Mouse (Mus musculus) right cerebral cortex, adult 2 months (tissue): ENCODE measurements around the gene 4931422A03Rik.
"Not testable (repeated sequence)": the region's sequence is repeated elsewhere in the genome, so short reads cannot be mapped to it uniquely, and the experiment has no call there.

Source experiments
- DNase-seq, 2 experiments: peaks; one replicate each; pipeline ENCODE4 v3.0.0; 2021 to 2022; ENCODE audit warnings: low spot score in 2 of 2

The 4931422A03Rik gene

GRCm38 (mm10) chr2:104027458-104028138 is 563 bp downstream of the 4931422A03Rik start, which contains the start of gene Fbxo3:
TSS of gene Fbxo3 (plus strand) at chr2:104027721.
- DNase-seq, result peak; percentile 64 to 74

- no peak for DNase-seq
Measured at GRCm38 (mm10) chr2:104024656-104025055, 3.5 kb downstream of the 4931422A03Rik start.

- DNase-seq, result no peak
Measured at GRCm38 (mm10) chr2:104023096-104023495, 5.1 kb downstream of the 4931422A03Rik start.

GRCm38 (mm10) chr2:104008853-104009252 is 19.3 kb downstream of the 4931422A03Rik start:
- DNase-seq, result not testable (repeated sequence)

GRCm38 (mm10) chr2:104007793-104008519 is 20.2 kb downstream of the 4931422A03Rik start:
- DNase-seq, result no peak

GRCm38 (mm10) chr2:104002711-104003413 is 25.3 kb downstream of the 4931422A03Rik start:
- DNase-seq, result peak; percentile 80 to 86

- DNase-seq, result no peak
Measured at GRCm38 (mm10) chr2:104001861-104002260, 26.3 kb downstream of the 4931422A03Rik start.

- no peak for DNase-seq
Measured at GRCm38 (mm10) chr2:104001076-104001475, 27.1 kb downstream of the 4931422A03Rik start.

GRCm38 (mm10) chr2:103992618-103993332 is 35.4 kb downstream of the 4931422A03Rik start:
- DNase-seq, result no peak

GRCm38 (mm10) chr2:103992162-103992561 is 36.0 kb downstream of the 4931422A03Rik start:
- DNase-seq, result no peak

- DNase-seq, result no peak
Measured at GRCm38 (mm10) chr2:103991303-103991702, 36.9 kb downstream of the 4931422A03Rik start.

GRCm38 (mm10) chr2:103989724-103990123 is 38.4 kb downstream of the 4931422A03Rik start:
- DNase-seq, result no peak

- not testable (repeated sequence) for DNase-seq
Measured at GRCm38 (mm10) chr2:103987595-103987994, 40.6 kb downstream of the 4931422A03Rik start.

GRCm38 (mm10) chr2:103983146-103983545 is 45.0 kb downstream of the 4931422A03Rik start:
- DNase-seq, result no peak

- DNase-seq, result peak; percentile 72 to 78
Measured at GRCm38 (mm10) chr2:103982250-103982649, 45.9 kb downstream of the 4931422A03Rik start.

- no peak for DNase-seq
Measured at GRCm38 (mm10) chr2:103977716-103978115, 50.4 kb downstream of the 4931422A03Rik start.

GRCm38 (mm10) chr2:103977216-103977615 is 50.9 kb downstream of the 4931422A03Rik start:
- no peak for DNase-seq

GRCm38 (mm10) chr2:103975904-103976303 is 52.3 kb downstream of the 4931422A03Rik start:
- no peak for DNase-seq

GRCm38 (mm10) chr2:103971838-103972237 is 56.3 kb downstream of the 4931422A03Rik start:
- no peak for DNase-seq

- no peak for DNase-seq
Measured at GRCm38 (mm10) chr2:103970791-103971649, 57.1 kb downstream of the 4931422A03Rik start.
